Mouse (Mus musculus) bone marrow, adult 2 months (tissue): Measurements from ENCODE around the gene Ubtf. TPM values are rescaled to one million over a fixed set of nuclear protein-coding genes. Genes with fewer than 3 reads are reported as not detected.
A peak's percentile ranks its signal among the peaks of the same experiment; 100 is the strongest.

Experiments used
- H3K27ac ChIP-seq: fragments of 200-500 bp; 2 replicates; pipeline ENCODE4 v1.5.1; 2012; ENCODE audit warnings: low read depth, mild to moderate bottlenecking, control low read depth, inconsistent platforms, low read length; ENCODE audit not compliant: control insufficient read depth, poor library complexity, insufficient read depth
- H3K4me1 ChIP-seq: fragments of 200-500 bp; 2 replicates; pipeline ENCODE4 v1.6.1; 2011; ENCODE audit warnings: low read length; ENCODE audit not compliant: control insufficient read depth, insufficient read depth
- H3K4me3 ChIP-seq: fragments of 200-500 bp; replicated peaks from 2 replicates; pipeline ENCODE3; 2011; ENCODE audit warnings: mild to moderate bottlenecking, low read depth, low read length, control low read depth; ENCODE audit not compliant: control insufficient read depth
- CTCF ChIP-seq: fragments of 200-500 bp; IDR thresholded peaks from 2 replicates; pipeline ENCODE4 v1.5.1; 2011; ENCODE audit warnings: low read length, control low read depth; ENCODE audit not compliant: control insufficient read depth, insufficient read depth
- POLR2A ChIP-seq: fragments of 200-500 bp; IDR thresholded peaks from 2 replicates; pipeline ENCODE4 v1.6.1; 2011; ENCODE audit warnings: low read depth, mild to moderate bottlenecking, control low read depth, low read length, borderline replicate concordance; ENCODE audit not compliant: control insufficient read depth
- WGBS: fragments of 180-500 bp; shearing (Covaris S2); methylation state at CpG from one replicate; pipeline ENCODE4 v1.1.7; 2018; 5-methylcytosine and 5-hydroxymethylcytosine counted together
- polyA plus RNA-seq: library from polyadenylated mRNA; stranded (reverse); fragments of >200 nt; gene quantifications from 2 replicates; pipeline ENCODE4 v1.2.4, GENCODE M21; 2011; ENCODE audit warnings: low replicate concordance; ENCODE audit not compliant: missing spikeins, insufficient read depth, insufficient read length

The Ubtf gene
- polyA plus RNA-seq, 1 experiment = 126 TPM

- 22% methylated on average over 27 of the region's 27 CpGs for WGBS
- TF ChIP-seq POLR2A (no peak), CTCF (no peak)
- peak overlapping the region; percentile 80 for H3K4me3 ChIP-seq
These were observed 21.7 kb downstream of the Ubtf start for GRCm38 (mm10) chr11:102297577-102298556.

GRCm38 (mm10) chr11:102296491-102297472 lies 22.8 kb downstream of the Ubtf start, which contains the start of gene Atxn7l3:
TSS of gene Atxn7l3 (minus strand) at chr11:102296631.
- Histone ChIP-seq H3K4me1 (no peaks in the 10 kb centered on the region), H3K4me3 (peak within 1 kb of the TSS; percentile 80), H3K27ac (peak within 1 kb of the TSS; percentile 97)
- under 1% methylated on average over 106 of the region's 125 CpGs for WGBS
- no peak for TF ChIP-seq CTCF
- TF ChIP-seq POLR2A = peak; percentile 90; the same call in 1 of the 2 replicates

More at GRCm38 (mm10) chr11:102297577-102298556, 21.7 kb downstream of the Ubtf start:
- H3K4me1 ChIP-seq = no peaks in the 10 kb centered on the region
- peak overlapping the region; percentile 91 for H3K27ac ChIP-seq

- TF ChIP-seq CTCF (no peak), POLR2A (no peak)
- WGBS = 2% methylated on average over 59 of the region's 73 CpGs
- Histone ChIP-seq H3K4me1 (no peaks in the 10 kb centered on the region), H3K27ac (peak overlapping the region; percentile 97), H3K4me3 (peak overlapping the region; percentile 72)
These were observed 23.7 kb downstream of the Ubtf start for GRCm38 (mm10) chr11:102295598-102296471.

GRCm38 (mm10) chr11:102294887-102295597 lies 24.5 kb downstream of the Ubtf start:
- peak overlapping the region; percentile 97 for H3K27ac ChIP-seq
- peak overlapping the region; percentile 72 for H3K4me3 ChIP-seq
- TF ChIP-seq POLR2A = no peak
- TF ChIP-seq CTCF = 0 out of 2 replicates have a peak, but pooled peaks have one; percentile 20
- no peaks in the 10 kb centered on the region for H3K4me1 ChIP-seq
- 77% methylated on average over 12 of the region's 12 CpGs for WGBS

- Histone ChIP-seq H3K4me3 (no peak overlapping the region), H3K4me1 (no peaks in the 10 kb centered on the region), H3K27ac (no peak overlapping the region)
- WGBS = 89% methylated on average over 5 of the region's 5 CpGs
- TF ChIP-seq POLR2A (no peak), CTCF (no peak)
These were observed 25.1 kb downstream of the Ubtf start for GRCm38 (mm10) chr11:102294416-102294815.

- no peak overlapping the region for H3K4me3 ChIP-seq
- no peaks in the 10 kb centered on the region for H3K4me1 ChIP-seq
- 94% methylated on average over 13 of the region's 13 CpGs for WGBS
- TF ChIP-seq POLR2A (no peak), CTCF (no peak)
- no peak overlapping the region for H3K27ac ChIP-seq
These were observed 25.6 kb downstream of the Ubtf start for GRCm38 (mm10) chr11:102293971-102294370.
